Mouse (Mus musculus): ENCODE results near the gene Cnot10. TPM values are rescaled to one million over a fixed set of nuclear protein-coding genes. Genes with fewer than 3 reads are reported as not detected.

The Cnot10 gene
- polyA plus RNA-seq, 1 experiment from 2014 or later = 22.5 TPM

DNA sequence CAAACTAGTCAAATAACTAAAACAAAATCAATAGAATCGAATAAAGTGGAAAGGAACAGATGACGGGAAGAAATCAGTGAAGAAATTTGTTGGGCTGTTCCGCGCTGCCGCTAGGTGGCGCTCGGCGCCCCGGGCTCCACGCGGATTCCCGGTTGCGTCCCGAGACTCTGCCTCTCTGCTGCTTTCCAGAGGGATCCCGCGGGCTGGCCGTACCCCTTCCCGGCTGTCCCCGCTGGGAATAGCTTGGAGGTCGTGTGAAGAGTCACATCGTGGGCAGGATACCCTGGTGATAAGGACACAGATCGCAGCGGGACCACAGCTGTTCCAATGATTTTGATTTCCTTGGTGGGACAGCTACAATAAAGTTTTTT is 56.2 kb downstream of the Cnot10 start:
- Histone ChIP-seq H3K4me1 (replicated peaks; ENCODE audit: control insufficient read depth, insufficient read depth, low read length) (no peaks in the 10 kb centered on the region), H3K9me3 (ENCODE audit: control insufficient read depth) (no peaks in the 10 kb centered on the region), H3K36me3 (ENCODE audit: control insufficient read depth, insufficient read depth) (peaks cover 12% of the 10 kb centered on the region; the same call in 1 of the 2 replicates), H3K4me2 (replicated peaks; ENCODE audit: low read depth) (peak overlapping the region; percentile 88), H3K9ac (ENCODE audit: low read depth, low read length) (peak overlapping the region; percentile 40), H3K4me3 (ENCODE audit: low read depth, low read length) (peak overlapping the region; percentile 45), H3K27me3 (replicated peaks; ENCODE audit: control insufficient read depth, insufficient read depth, low read length) (no peaks in the 10 kb centered on the region), H3K27ac (ENCODE audit: low read depth, low read length) (peak overlapping the region; percentile 23; the same call in 1 of the 2 replicates)
- peak; percentile 96 for TF ChIP-seq CTCF (IDR thresholded peaks at IDR 0.05; ENCODE audit: low read depth)
- peak; percentile 47; the same call in 1 of the 2 replicates for ATAC-seq
- WGBS = under 1% methylated on average over 23 of the region's 23 CpGs

- H3K4me1 ChIP-seq (replicated peaks; ENCODE audit: control insufficient read depth, insufficient read depth, low read length) = no peaks in the 10 kb centered on the region
- no peak for ATAC-seq
- H3K4me2 ChIP-seq (replicated peaks; ENCODE audit: low read depth) = no peak overlapping the region
- no peaks in the 10 kb centered on the region for H3K27me3 ChIP-seq (replicated peaks; ENCODE audit: control insufficient read depth, insufficient read depth, low read length)
- WGBS = 31% methylated on average over 11 of the region's 11 CpGs
- no peak overlapping the region for H3K4me3 ChIP-seq (ENCODE audit: low read depth, low read length)
- no peak overlapping the region for H3K9ac ChIP-seq (ENCODE audit: low read depth, low read length)
- TF ChIP-seq CTCF (IDR thresholded peaks at IDR 0.05; ENCODE audit: low read depth) = no peak
- no peak overlapping the region for H3K27ac ChIP-seq (ENCODE audit: low read depth, low read length)
- no peaks in the 10 kb centered on the region for H3K36me3 ChIP-seq (ENCODE audit: control insufficient read depth, insufficient read depth)
- H3K9me3 ChIP-seq (ENCODE audit: control insufficient read depth) = no peaks in the 10 kb centered on the region
Measured at GRCm38 (mm10) chr9:114578646-114579045, 61.3 kb downstream of the Cnot10 start.

DNA sequence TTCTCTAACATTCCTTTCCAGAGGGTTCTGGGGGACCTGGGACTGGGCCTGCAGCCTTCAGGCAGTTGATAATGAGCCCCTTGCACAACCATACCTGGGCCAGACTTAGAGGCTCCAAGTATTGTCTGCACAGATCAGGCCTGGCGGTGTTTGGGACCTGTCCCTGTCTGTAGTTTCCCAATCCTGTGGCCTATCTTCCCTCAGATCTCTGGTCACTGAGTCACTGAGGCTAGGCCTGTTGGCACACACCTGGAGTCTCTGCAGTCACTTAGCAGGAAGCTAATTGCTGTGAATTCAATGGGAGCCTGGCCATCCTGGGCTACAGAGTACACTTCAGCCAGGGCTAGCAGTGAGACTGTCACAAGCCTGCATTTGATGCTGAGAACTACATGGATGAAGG is 64.0 kb downstream of the Cnot10 start:
- H3K4me2 ChIP-seq (replicated peaks; ENCODE audit: low read depth) = no peak overlapping the region
- no peaks in the 10 kb centered on the region for H3K27me3 ChIP-seq (replicated peaks; ENCODE audit: control insufficient read depth, insufficient read depth, low read length)
- no peak overlapping the region for H3K9ac ChIP-seq (ENCODE audit: low read depth, low read length)
- no peaks in the 10 kb centered on the region for H3K36me3 ChIP-seq (ENCODE audit: control insufficient read depth, insufficient read depth)
- no peak overlapping the region for H3K27ac ChIP-seq (ENCODE audit: low read depth, low read length)
- WGBS = 64% methylated on average over 1 of the region's 1 CpGs
- H3K9me3 ChIP-seq (ENCODE audit: control insufficient read depth) = no peaks in the 10 kb centered on the region
- TF ChIP-seq CTCF (IDR thresholded peaks at IDR 0.05; ENCODE audit: low read depth) = no peak
- ATAC-seq = no peak
- no peak overlapping the region for H3K4me3 ChIP-seq (ENCODE audit: low read depth, low read length)
- H3K4me1 ChIP-seq (replicated peaks; ENCODE audit: control insufficient read depth, insufficient read depth, low read length) = no peaks in the 10 kb centered on the region

DNA sequence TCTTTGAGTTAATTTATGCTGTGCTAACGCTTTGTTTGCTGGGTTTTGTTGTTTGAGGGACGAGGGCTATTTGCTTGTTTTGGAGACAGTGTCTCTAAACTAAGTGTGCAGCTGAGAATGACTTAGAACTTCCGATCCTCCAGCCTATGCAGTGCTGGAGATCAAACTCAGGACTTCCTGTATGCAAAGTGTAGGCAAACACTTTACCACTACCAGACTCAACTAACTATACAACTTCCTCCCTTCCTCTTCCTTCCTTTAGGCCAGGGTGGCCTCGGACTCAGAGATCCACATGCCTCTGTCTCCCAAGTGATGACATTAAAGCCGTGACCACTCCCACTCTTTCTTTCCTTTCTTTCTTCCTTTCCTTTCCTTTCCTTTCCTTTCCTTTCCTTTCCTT is 66.5 kb downstream of the Cnot10 start:
- 42% methylated on average over 5 of the region's 5 CpGs for WGBS

DNA sequence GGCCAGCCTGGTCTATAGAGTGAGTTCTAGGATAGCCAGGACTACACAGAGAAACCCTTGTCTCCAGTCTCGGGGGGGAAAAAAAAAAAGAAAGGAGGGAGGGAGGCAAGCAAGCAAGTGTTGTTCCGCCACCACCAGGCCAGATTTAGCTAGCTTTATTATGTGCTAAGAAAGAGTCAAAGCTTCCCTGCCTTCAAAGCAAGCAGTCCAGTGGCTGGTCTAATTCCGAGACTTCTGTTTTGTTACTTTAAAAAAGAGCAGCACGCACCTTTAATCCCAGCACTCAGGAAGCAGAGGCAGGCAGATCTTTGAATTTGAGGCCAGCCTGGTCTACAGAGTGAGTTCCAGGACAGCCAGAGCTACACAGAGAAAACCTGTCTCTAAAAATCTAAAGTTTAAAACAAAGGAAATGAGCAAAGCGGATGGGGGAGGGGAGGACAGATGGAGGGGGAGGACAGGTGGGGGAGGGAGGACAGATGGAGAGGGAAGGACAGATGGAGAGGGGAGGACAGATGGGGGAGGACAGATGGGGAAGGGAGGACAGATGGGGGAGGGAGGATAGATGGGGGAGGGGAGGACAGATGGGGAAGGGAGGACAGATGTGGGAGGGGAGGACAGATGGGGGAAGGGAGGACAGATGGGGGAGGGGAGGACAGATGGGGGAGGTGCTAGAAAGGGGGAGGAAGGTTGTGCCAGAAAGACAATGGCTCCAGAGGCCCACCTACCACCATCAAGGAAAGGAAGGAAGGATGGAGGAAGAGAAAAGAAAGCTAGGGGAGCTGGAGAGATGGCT is 71.1 kb downstream of the Cnot10 start:
- 89% methylated on average over 5 of the region's 5 CpGs for WGBS
- TF ChIP-seq CTCF (IDR thresholded peaks at IDR 0.05; ENCODE audit: low read depth) = no peak
- no peak for ATAC-seq
- H3K9ac ChIP-seq (ENCODE audit: low read depth, low read length) = no peak overlapping the region
- no peak overlapping the region for H3K4me2 ChIP-seq (replicated peaks; ENCODE audit: low read depth)
- H3K9me3 ChIP-seq (ENCODE audit: control insufficient read depth) = no peaks in the 10 kb centered on the region
- no peak overlapping the region for H3K4me3 ChIP-seq (ENCODE audit: low read depth, low read length)
- no peaks in the 10 kb centered on the region for H3K4me1 ChIP-seq (replicated peaks; ENCODE audit: control insufficient read depth, insufficient read depth, low read length)
- H3K27ac ChIP-seq (ENCODE audit: low read depth, low read length) = no peak overlapping the region
- H3K36me3 ChIP-seq (ENCODE audit: control insufficient read depth, insufficient read depth) = no peaks in the 10 kb centered on the region
- 0 out of 2 replicates have a peak, but pooled peaks cover 5% of the 10 kb centered on the region for H3K27me3 ChIP-seq (replicated peaks; ENCODE audit: control insufficient read depth, insufficient read depth, low read length)

More for the DNA sequence above, 66.5 kb downstream of the Cnot10 start:
- Histone ChIP-seq H3K27ac (ENCODE audit: low read depth, low read length) (no peak overlapping the region), H3K9ac (ENCODE audit: low read depth, low read length) (no peak overlapping the region), H3K4me3 (ENCODE audit: low read depth, low read length) (no peak overlapping the region), H3K9me3 (ENCODE audit: control insufficient read depth) (no peaks in the 10 kb centered on the region), H3K36me3 (ENCODE audit: control insufficient read depth, insufficient read depth) (no peaks in the 10 kb centered on the region), H3K4me1 (replicated peaks; ENCODE audit: control insufficient read depth, insufficient read depth, low read length) (no peaks in the 10 kb centered on the region), H3K27me3 (replicated peaks; ENCODE audit: control insufficient read depth, insufficient read depth, low read length) (no peaks in the 10 kb centered on the region), H3K4me2 (replicated peaks; ENCODE audit: low read depth) (no peak overlapping the region)
- TF ChIP-seq CTCF (IDR thresholded peaks at IDR 0.05; ENCODE audit: low read depth) = no peak
- no peak for ATAC-seq

DNA sequence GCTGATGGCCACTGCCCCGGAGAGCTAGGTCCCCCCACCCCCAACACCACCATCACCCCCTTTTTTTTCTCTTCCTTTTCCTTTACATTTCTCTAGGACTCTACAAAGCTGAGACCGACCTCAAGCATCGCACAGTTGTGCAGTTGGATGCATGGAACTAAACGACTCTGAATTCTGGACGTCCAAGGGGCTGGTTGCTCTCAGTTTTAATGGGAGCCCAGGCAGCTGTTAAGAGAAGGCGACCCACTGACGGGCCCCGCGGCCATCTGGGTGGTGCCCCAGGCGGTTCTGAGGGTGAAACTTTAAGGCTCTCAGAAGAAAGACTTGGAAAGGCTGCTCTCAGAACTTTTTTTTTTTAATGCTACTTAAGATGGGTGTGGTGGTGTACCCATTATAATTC is 75.3 kb downstream of the Cnot10 start:
- ATAC-seq = no peak
- H3K27ac ChIP-seq (ENCODE audit: low read depth, low read length) = peak overlapping the region; percentile 91

More for the DNA sequence above, 75.3 kb downstream of the Cnot10 start:
- Histone ChIP-seq H3K9ac (ENCODE audit: low read depth, low read length) (peak overlapping the region; percentile 68), H3K27me3 (replicated peaks; ENCODE audit: control insufficient read depth, insufficient read depth, low read length) (peaks cover 21% of the 10 kb centered on the region), H3K9me3 (ENCODE audit: control insufficient read depth) (no peaks in the 10 kb centered on the region), H3K4me1 (replicated peaks; ENCODE audit: control insufficient read depth, insufficient read depth, low read length) (no peaks in the 10 kb centered on the region), H3K4me2 (replicated peaks; ENCODE audit: low read depth) (peak overlapping the region; percentile 92), H3K4me3 (ENCODE audit: low read depth, low read length) (peak overlapping the region; percentile 68), H3K36me3 (ENCODE audit: control insufficient read depth, insufficient read depth) (no peaks in the 10 kb centered on the region)
- no peak for TF ChIP-seq CTCF (IDR thresholded peaks at IDR 0.05; ENCODE audit: low read depth)
- WGBS = 2% methylated on average over 10 of the region's 10 CpGs

Measured in intestine, postnatal 0 days (tissue).